Mouse (Mus musculus): Measurements from ENCODE around the gene Tada2b. TPM values are rescaled to one million over a fixed set of nuclear protein-coding genes. Genes with fewer than 3 reads are reported as not detected.

Gene Tada2b
- polyA plus RNA-seq, 1 experiment from 2014 or later, result 3.7 TPM

- Histone ChIP-seq H3K4me2 (no peak overlapping the region), H3K27ac (ENCODE audit: low read depth, low read length) (no peak overlapping the region), H3K9ac (ENCODE audit: low read length) (no peak overlapping the region), H3K9me3 (ENCODE audit: control insufficient read depth, low read length) (no peaks in the 10 kb centered on the region), H3K27me3 (ENCODE audit: control insufficient read depth, insufficient read depth, low read length) (no peaks in the 10 kb centered on the region), H3K4me3 (ENCODE audit: low read depth, low read length) (no peak overlapping the region), H3K4me1 (ENCODE audit: control insufficient read depth, insufficient read depth, low read length) (no peaks in the 10 kb centered on the region), H3K36me3 (ENCODE audit: control insufficient read depth, insufficient read depth, low read length) (no peaks in the 10 kb centered on the region)
- DNase-seq (ENCODE audit: low spot score, missing footprints), result no peak
- 32% methylated on average over 8 of the region's 8 CpGs for WGBS
- no peak for ATAC-seq (ENCODE audit: low FRiP score)
Measured at GRCm38 (mm10) chr5:36445028-36445427, 39.1 kb downstream of the Tada2b start.

- no peaks in the 10 kb centered on the region for H3K4me1 ChIP-seq (ENCODE audit: control insufficient read depth, insufficient read depth, low read length)
- ATAC-seq (ENCODE audit: low FRiP score), result no peak
- DNase-seq (ENCODE audit: low spot score, missing footprints), result no peak
- no peaks in the 10 kb centered on the region for H3K27me3 ChIP-seq (ENCODE audit: control insufficient read depth, insufficient read depth, low read length)
- H3K27ac ChIP-seq (ENCODE audit: low read depth, low read length), result no peak overlapping the region
- no peaks in the 10 kb centered on the region for H3K36me3 ChIP-seq (ENCODE audit: control insufficient read depth, insufficient read depth, low read length)
- 67% methylated on average over 4 of the region's 4 CpGs for WGBS
- H3K4me3 ChIP-seq (ENCODE audit: low read depth, low read length), result no peak overlapping the region
- H3K9ac ChIP-seq (ENCODE audit: low read length), result no peak overlapping the region
- no peaks in the 10 kb centered on the region for H3K9me3 ChIP-seq (ENCODE audit: control insufficient read depth, low read length)
- H3K4me2 ChIP-seq, result no peak overlapping the region
Measured at GRCm38 (mm10) chr5:36444611-36445010, 39.5 kb downstream of the Tada2b start.

- Histone ChIP-seq H3K27ac (ENCODE audit: low read depth, low read length) (no peak overlapping the region), H3K36me3 (ENCODE audit: control insufficient read depth, insufficient read depth, low read length) (no peaks in the 10 kb centered on the region), H3K27me3 (ENCODE audit: control insufficient read depth, insufficient read depth, low read length) (no peaks in the 10 kb centered on the region), H3K4me2 (no peak overlapping the region), H3K4me1 (ENCODE audit: control insufficient read depth, insufficient read depth, low read length) (no peaks in the 10 kb centered on the region), H3K9ac (ENCODE audit: low read length) (no peak overlapping the region), H3K4me3 (ENCODE audit: low read depth, low read length) (no peak overlapping the region), H3K9me3 (ENCODE audit: control insufficient read depth, low read length) (no peaks in the 10 kb centered on the region)
- DNase-seq (ENCODE audit: low spot score, missing footprints) (no peak), ATAC-seq (ENCODE audit: low FRiP score) (no peak)
- WGBS, result 80% methylated on average over 3 of the region's 3 CpGs
Measured at GRCm38 (mm10) chr5:36440741-36441140, 43.3 kb downstream of the Tada2b start.

- ATAC-seq (ENCODE audit: low FRiP score) (no peak), DNase-seq (ENCODE audit: low spot score, missing footprints) (no peak)
- Histone ChIP-seq H3K4me1 (ENCODE audit: control insufficient read depth, insufficient read depth, low read length) (no peaks in the 10 kb centered on the region), H3K9me3 (ENCODE audit: control insufficient read depth, low read length) (no peaks in the 10 kb centered on the region), H3K4me2 (no peak overlapping the region), H3K9ac (ENCODE audit: low read length) (no peak overlapping the region), H3K27ac (ENCODE audit: low read depth, low read length) (no peak overlapping the region), H3K27me3 (ENCODE audit: control insufficient read depth, insufficient read depth, low read length) (no peaks in the 10 kb centered on the region), H3K4me3 (ENCODE audit: low read depth, low read length) (no peak overlapping the region), H3K36me3 (ENCODE audit: control insufficient read depth, insufficient read depth, low read length) (no peaks in the 10 kb centered on the region)
- WGBS, result 82% methylated on average over 4 of the region's 4 CpGs
Measured at GRCm38 (mm10) chr5:36436858-36437257, 47.2 kb downstream of the Tada2b start.

- Histone ChIP-seq H3K27me3 (ENCODE audit: control insufficient read depth, insufficient read depth, low read length) (no peaks in the 10 kb centered on the region), H3K36me3 (ENCODE audit: control insufficient read depth, insufficient read depth, low read length) (no peaks in the 10 kb centered on the region), H3K4me2 (no peak overlapping the region), H3K4me1 (ENCODE audit: control insufficient read depth, insufficient read depth, low read length) (peaks cover 3% of the 10 kb centered on the region), H3K9ac (ENCODE audit: low read length) (no peak overlapping the region), H3K27ac (ENCODE audit: low read depth, low read length) (no peak overlapping the region), H3K9me3 (ENCODE audit: control insufficient read depth, low read length) (no peaks in the 10 kb centered on the region), H3K4me3 (ENCODE audit: low read depth, low read length) (no peak overlapping the region)
- DNase-seq (ENCODE audit: low spot score, missing footprints), result no peak
- peak; percentile 59; the same call in 1 of the 2 replicates for ATAC-seq (ENCODE audit: low FRiP score)
- WGBS, result 63% methylated on average over 9 of the region's 9 CpGs
Measured at GRCm38 (mm10) chr5:36434398-36434967, 49.6 kb downstream of the Tada2b start.

- no peak overlapping the region for H3K4me3 ChIP-seq (ENCODE audit: low read depth, low read length)
- no peak overlapping the region for H3K9ac ChIP-seq (ENCODE audit: low read length)
- H3K27ac ChIP-seq (ENCODE audit: low read depth, low read length), result no peak overlapping the region
- no peaks in the 10 kb centered on the region for H3K9me3 ChIP-seq (ENCODE audit: control insufficient read depth, low read length)
- H3K27me3 ChIP-seq (ENCODE audit: control insufficient read depth, insufficient read depth, low read length), result no peaks in the 10 kb centered on the region
- no peaks in the 10 kb centered on the region for H3K36me3 ChIP-seq (ENCODE audit: control insufficient read depth, insufficient read depth, low read length)
- 43% methylated on average over 2 of the region's 2 CpGs for WGBS
- peaks cover 3% of the 10 kb centered on the region for H3K4me1 ChIP-seq (ENCODE audit: control insufficient read depth, insufficient read depth, low read length)
- DNase-seq (ENCODE audit: low spot score, missing footprints) (no peak), ATAC-seq (ENCODE audit: low FRiP score) (no peak)
- H3K4me2 ChIP-seq, result no peak overlapping the region
Measured at GRCm38 (mm10) chr5:36431711-36432110, 52.4 kb downstream of the Tada2b start.

GRCm38 (mm10) chr5:36429551-36429950 is 54.5 kb downstream of the Tada2b start:
- H3K4me2 ChIP-seq, result no peak overlapping the region
- DNase-seq (ENCODE audit: low spot score, missing footprints), result no peak
- H3K9ac ChIP-seq (ENCODE audit: low read length), result no peak overlapping the region
- no peaks in the 10 kb centered on the region for H3K36me3 ChIP-seq (ENCODE audit: control insufficient read depth, insufficient read depth, low read length)
- no peak overlapping the region for H3K27ac ChIP-seq (ENCODE audit: low read depth, low read length)
- no peaks in the 10 kb centered on the region for H3K27me3 ChIP-seq (ENCODE audit: control insufficient read depth, insufficient read depth, low read length)
- no peak overlapping the region for H3K4me3 ChIP-seq (ENCODE audit: low read depth, low read length)
- no peaks in the 10 kb centered on the region for H3K9me3 ChIP-seq (ENCODE audit: control insufficient read depth, low read length)
- 94% methylated on average over 3 of the region's 3 CpGs for WGBS
- peaks cover 3% of the 10 kb centered on the region for H3K4me1 ChIP-seq (ENCODE audit: control insufficient read depth, insufficient read depth, low read length)
- no peak for ATAC-seq (ENCODE audit: low FRiP score)

GRCm38 (mm10) chr5:36427831-36428230 is 56.3 kb downstream of the Tada2b start:
- 57% methylated on average over 11 of the region's 11 CpGs for WGBS
- Histone ChIP-seq H3K4me1 (ENCODE audit: control insufficient read depth, insufficient read depth, low read length) (peaks cover 3% of the 10 kb centered on the region), H3K4me2 (no peak overlapping the region), H3K9ac (ENCODE audit: low read length) (no peak overlapping the region), H3K36me3 (ENCODE audit: control insufficient read depth, insufficient read depth, low read length) (no peaks in the 10 kb centered on the region), H3K27ac (ENCODE audit: low read depth, low read length) (no peak overlapping the region), H3K27me3 (ENCODE audit: control insufficient read depth, insufficient read depth, low read length) (no peaks in the 10 kb centered on the region), H3K9me3 (ENCODE audit: control insufficient read depth, low read length) (no peaks in the 10 kb centered on the region), H3K4me3 (ENCODE audit: low read depth, low read length) (no peak overlapping the region)
- ATAC-seq (ENCODE audit: low FRiP score) (no peak), DNase-seq (ENCODE audit: low spot score, missing footprints) (no peak)

- Histone ChIP-seq H3K27ac (ENCODE audit: low read depth, low read length) (no peak overlapping the region), H3K9me3 (ENCODE audit: control insufficient read depth, low read length) (no peaks in the 10 kb centered on the region), H3K9ac (ENCODE audit: low read length) (no peak overlapping the region), H3K4me2 (no peak overlapping the region), H3K4me1 (ENCODE audit: control insufficient read depth, insufficient read depth, low read length) (peaks cover 3% of the 10 kb centered on the region), H3K27me3 (ENCODE audit: control insufficient read depth, insufficient read depth, low read length) (no peaks in the 10 kb centered on the region), H3K4me3 (ENCODE audit: low read depth, low read length) (no peak overlapping the region), H3K36me3 (ENCODE audit: control insufficient read depth, insufficient read depth, low read length) (no peaks in the 10 kb centered on the region)
- ATAC-seq (ENCODE audit: low FRiP score) (no peak), DNase-seq (ENCODE audit: low spot score, missing footprints) (no peak)
- 89% methylated on average over 5 of the region's 5 CpGs for WGBS
Measured at GRCm38 (mm10) chr5:36426404-36426803, 57.7 kb downstream of the Tada2b start.
